Mouse (Mus musculus) gastrocnemius, postnatal 10 days (tissue): Measurements from ENCODE around the gene Sipa1l3. TPM values are rescaled to one million over a fixed set of nuclear protein-coding genes. Genes with fewer than 3 reads are reported as not detected.

ENCODE experiments used
- DNase-seq: peaks from one replicate; pipeline ENCODE4 v3.0.0; 2021; ENCODE audit warnings: mixed read lengths
- total RNA-seq, 2 experiments: library from RNA; stranded (reverse); gene quantifications; 2 replicates each; pipeline ENCODE4 v1.2.3; 2021

Sipa1l3 gene
- total RNA-seq, 2 experiments from 2014 or later = 14.2 to 21.4 TPM

- no peak for DNase-seq
These were observed 74.4 kb downstream of the Sipa1l3 start for GRCm38 (mm10) chr7:29444070-29444469.

- no peak for DNase-seq
These were observed 76.6 kb downstream of the Sipa1l3 start for GRCm38 (mm10) chr7:29441793-29442192.

- DNase-seq = no peak
These were observed 77.3 kb downstream of the Sipa1l3 start for GRCm38 (mm10) chr7:29441151-29441550.

- DNase-seq = no peak
These were observed 79.7 kb downstream of the Sipa1l3 start for GRCm38 (mm10) chr7:29438655-29439282.

- no peak for DNase-seq
These were observed 80.2 kb downstream of the Sipa1l3 start for GRCm38 (mm10) chr7:29438204-29438603.

- no peak for DNase-seq
These were observed 81.4 kb downstream of the Sipa1l3 start for GRCm38 (mm10) chr7:29437072-29437471.

GRCm38 (mm10) chr7:29434313-29435035 lies 84.0 kb downstream of the Sipa1l3 start:
- no peak for DNase-seq

GRCm38 (mm10) chr7:29433725-29434124 lies 84.7 kb downstream of the Sipa1l3 start:
- no peak for DNase-seq

GRCm38 (mm10) chr7:29432947-29433553 lies 85.4 kb downstream of the Sipa1l3 start:
- no peak for DNase-seq

- no peak for DNase-seq
These were observed 86.1 kb downstream of the Sipa1l3 start for GRCm38 (mm10) chr7:29432180-29432946.

- DNase-seq = no peak
These were observed 87.7 kb downstream of the Sipa1l3 start for GRCm38 (mm10) chr7:29430739-29431211.

- DNase-seq = no peak
These were observed 92.4 kb downstream of the Sipa1l3 start for GRCm38 (mm10) chr7:29426056-29426455.

GRCm38 (mm10) chr7:29425413-29425827 lies 93.0 kb downstream of the Sipa1l3 start:
- no peak for DNase-seq

- DNase-seq = no peak
These were observed 93.8 kb downstream of the Sipa1l3 start for GRCm38 (mm10) chr7:29424690-29425089.

GRCm38 (mm10) chr7:29421909-29422244 lies 96.6 kb downstream of the Sipa1l3 start:
- DNase-seq = no peak

- DNase-seq = no peak
These were observed 97.1 kb downstream of the Sipa1l3 start for GRCm38 (mm10) chr7:29421240-29421908.

GRCm38 (mm10) chr7:29419836-29420235 lies 98.6 kb downstream of the Sipa1l3 start:
- DNase-seq = no peak

- DNase-seq = no peak
These were observed 100.2 kb downstream of the Sipa1l3 start for GRCm38 (mm10) chr7:29418231-29418630.

GRCm38 (mm10) chr7:29417332-29418069 lies 100.9 kb downstream of the Sipa1l3 start:
- DNase-seq = no peak

GRCm38 (mm10) chr7:29416906-29417305 lies 101.5 kb downstream of the Sipa1l3 start:
- no peak for DNase-seq

- no peak for DNase-seq
These were observed 106.4 kb downstream of the Sipa1l3 start for GRCm38 (mm10) chr7:29411838-29412580.
